Mouse (Mus musculus) liver, postnatal 0 days (tissue): ENCODE data around the gene Tspan15. TPM values are rescaled to one million over a fixed set of nuclear protein-coding genes. Genes with fewer than 3 reads are reported as not detected.

Source experiments
- ATAC-seq: fragments of 200-750 bp; cut with Nextera tagmentation; 2 replicates; pipeline ENCODE4 v1.8.0; 2017; ENCODE audit warnings: mild to moderate bottlenecking, moderate library complexity
- DNase-seq: peaks from one replicate; pipeline ENCODE4 v3.0.0-alpha.2; 2016
- H3K27ac ChIP-seq: fragments of 300-500 bp; sonication (generic); 2 replicates; pipeline ENCODE4 v1.5.1; 2014; ENCODE audit warnings: antibody characterized with exemption, moderate library complexity, mild to moderate bottlenecking, low read depth
- H3K27me3 ChIP-seq: fragments of 300-500 bp; sonication (generic); 2 replicates; pipeline ENCODE4 v1.6.1; 2014; ENCODE audit warnings: low read length, control low read depth, mixed read lengths; ENCODE audit not compliant: insufficient read depth
- H3K36me3 ChIP-seq: fragments of 300-500 bp; sonication (generic); replicated peaks from 2 replicates; pipeline ENCODE4 v1.6.1; 2014; ENCODE audit warnings: mild to moderate bottlenecking, control low read depth, low read length, moderate library complexity, mixed read lengths; ENCODE audit not compliant: insufficient read depth
- H3K4me1 ChIP-seq: fragments of 300-500 bp; sonication (generic); 2 replicates; pipeline ENCODE4 v1.6.1; 2014; ENCODE audit warnings: antibody characterized with exemption, mild to moderate bottlenecking, control low read depth; ENCODE audit not compliant: insufficient read depth
- H3K4me2 ChIP-seq: fragments of 300-500 bp; sonication (generic); 2 replicates; pipeline ENCODE4 v1.6.1; 2014; ENCODE audit warnings: low read depth, mild to moderate bottlenecking, low read length, moderate library complexity, mixed read lengths
- H3K4me3 ChIP-seq: fragments of 300-500 bp; sonication (generic); 2 replicates; pipeline ENCODE4 v1.5.1; 2014; ENCODE audit warnings: low read depth, low read length
- H3K9ac ChIP-seq: fragments of 300-500 bp; sonication (generic); replicated peaks from 2 replicates; pipeline ENCODE4 v1.6.1; 2014; ENCODE audit warnings: mild to moderate bottlenecking, moderate library complexity
- H3K9me3 ChIP-seq: fragments of 300-500 bp; sonication (generic); 2 replicates; pipeline ENCODE4 v1.6.1; 2016; ENCODE audit warnings: mild to moderate bottlenecking, control low read depth, low read length, mixed read lengths
- CTCF ChIP-seq: sonication (generic); IDR thresholded peaks from 2 replicates; pipeline ENCODE4 v1.5.1; 2016; ENCODE audit warnings: antibody characterized with exemption, low read depth
- EP300 ChIP-seq: IDR thresholded peaks from 2 replicates; pipeline ENCODE4 v1.6.1; 2016; ENCODE audit warnings: antibody characterized with exemption, low read depth, mild to moderate bottlenecking
- WGBS: fragments of 180-500 bp; shearing (Covaris S2); extraction: QIAGEN DNeasy Blood & Tissue Kit; methylation state at CpG from one replicate; pipeline ENCODE4 v1.1.7; 2014; ENCODE audit not compliant: insufficient replicate concordance; 5-methylcytosine and 5-hydroxymethylcytosine counted together
- microRNA-seq: library from miRNA; unstranded; fragments of <30 nt; microRNA quantifications from one replicate; pipeline ENCODE4, GENCODE M21; 2016
- polyA plus RNA-seq: library from polyadenylated mRNA; unstranded; fragments of >200 nt; fragmentation: Nextera tagmentation; extraction: Ambion mirVana; gene quantifications from 2 replicates; pipeline ENCODE4 v1.2.1, GENCODE M21; 2015

Tspan15 gene
- polyA plus RNA-seq, 1 experiment from 2014 or later = 13.0 TPM

DNA sequence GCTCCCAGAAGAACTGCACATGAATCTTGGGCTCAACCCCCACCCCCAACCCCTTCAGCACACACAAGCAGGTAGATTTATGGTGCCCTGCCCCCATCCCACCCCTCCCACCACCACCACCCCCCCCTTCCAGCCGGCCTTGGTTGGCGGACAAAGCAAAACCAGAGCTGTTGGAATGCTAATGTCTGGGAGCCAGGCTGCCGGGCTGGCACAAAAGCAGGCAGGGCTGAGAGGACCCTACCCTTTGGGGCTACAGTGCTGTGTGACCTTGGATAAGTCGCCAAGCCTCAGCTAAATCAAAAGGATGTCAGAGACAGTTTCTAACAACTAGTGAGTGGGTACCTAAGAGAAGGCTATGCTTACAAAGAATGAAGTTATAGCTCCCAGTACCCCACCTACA, 93.9 kb downstream of the Tspan15 start:
- ATAC-seq = no peak
- no peak overlapping the region for H3K4me3 ChIP-seq
- H3K9ac ChIP-seq = no peak overlapping the region
- no peak overlapping the region for H3K4me2 ChIP-seq
- no peak for DNase-seq
- H3K9me3 ChIP-seq = no peaks in the 10 kb centered on the region
- peaks cover 50% of the 10 kb centered on the region for H3K27me3 ChIP-seq
- no peaks in the 10 kb centered on the region for H3K4me1 ChIP-seq
- no peak for TF ChIP-seq CTCF
- no peak for TF ChIP-seq EP300
- 22% methylated on average over 4 of the region's 4 CpGs for WGBS
- H3K36me3 ChIP-seq = no peaks in the 10 kb centered on the region
- no peak overlapping the region for H3K27ac ChIP-seq

DNA sequence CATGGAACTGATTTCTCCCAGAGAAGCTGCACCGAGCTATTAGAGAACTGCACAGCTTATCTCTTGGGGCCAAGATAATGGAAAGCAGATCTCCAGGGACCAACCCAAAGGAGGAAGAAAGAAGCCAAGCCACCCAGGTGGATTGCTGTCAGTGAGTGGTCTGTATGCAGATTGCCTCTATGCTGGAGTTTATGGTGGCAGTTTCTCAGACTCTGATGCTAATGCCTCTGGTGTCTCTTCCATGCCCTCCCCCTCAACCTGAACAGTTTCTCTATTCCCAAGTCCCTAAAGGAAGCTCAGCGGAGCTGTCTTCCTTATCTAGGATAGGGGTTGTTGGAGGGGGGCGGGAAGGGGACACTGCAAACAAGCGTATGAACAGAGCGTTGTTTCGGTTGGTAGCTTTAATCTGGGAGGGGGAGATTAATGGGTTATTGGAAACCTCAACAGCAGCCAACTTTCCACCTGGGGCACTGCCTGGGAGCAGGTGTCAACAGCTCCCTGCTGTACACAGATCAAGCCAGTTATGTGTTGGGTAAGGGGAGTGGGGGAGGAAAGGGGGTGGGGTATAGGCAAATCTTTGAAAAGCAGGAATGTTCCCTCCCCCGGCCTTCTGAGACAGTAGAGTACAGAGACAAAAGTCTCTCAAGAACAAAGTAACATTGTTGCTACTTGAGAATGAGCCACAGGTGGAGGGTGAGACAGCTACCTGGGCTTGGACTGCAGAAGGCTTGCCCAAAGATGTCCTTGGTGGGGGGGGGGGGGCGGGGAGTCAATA, 95.2 kb downstream of the Tspan15 start:
- Histone ChIP-seq H3K4me1 (no peaks in the 10 kb centered on the region), H3K27ac (no peak overlapping the region), H3K4me3 (no peak overlapping the region), H3K36me3 (no peaks in the 10 kb centered on the region), H3K9ac (no peak overlapping the region), H3K4me2 (no peak overlapping the region), H3K9me3 (no peaks in the 10 kb centered on the region), H3K27me3 (peaks cover 63% of the 10 kb centered on the region)
- WGBS = 6% methylated on average over 8 of the region's 8 CpGs
- ATAC-seq (no peak), DNase-seq (no peak)
- TF ChIP-seq EP300 (no peak), CTCF (no peak)

Small RNAs within 50 kb of the gene (microRNA-seq; reads per million reads assigned to microRNA genes)
- gene Mir7662 = 1.6 reads per million

Other genes starting within 250 kb of the Tspan15 start
- gene Neurog3, start 98.2 kb downstream of the Tspan15 start, polyA plus RNA-seq = not detected in 2 replicates
- gene Fam241b, start 87.3 kb downstream of the Tspan15 start, polyA plus RNA-seq = 0.64 and 0.69 TPM in 2 replicates
- not detected in 2 replicates for gene Tacr2, start 21.2 kb upstream of the Tspan15 start, polyA plus RNA-seq
- 22.1 and 30.7 TPM in 2 replicates for gene Hk1, start 148.7 kb upstream of the Tspan15 start, polyA plus RNA-seq
- 0.45 and 0.48 TPM in 2 replicates for gene Hkdc1, start 191.2 kb upstream of the Tspan15 start, polyA plus RNA-seq
- 0.12 TPM in 1 of 2 replicates, not detected in the other for gene 4930507D05Rik, start 218.2 kb upstream of the Tspan15 start, polyA plus RNA-seq
- gene Supv3l1, start 218.5 kb upstream of the Tspan15 start, polyA plus RNA-seq = 7.3 and 8.6 TPM in 2 replicates